Mouse (Mus musculus) brown adipose tissue, adult 24 weeks (tissue): ENCODE data around the gene Icam5. TPM values are rescaled to one million over a fixed set of nuclear protein-coding genes. Genes with fewer than 3 reads are reported as not detected.
A peak's percentile ranks its signal among the peaks of the same experiment; 100 is the strongest.
"Not testable (repeated sequence)": the region's sequence is repeated elsewhere in the genome, so short reads cannot be mapped to it uniquely, and the experiment has no call there.

ENCODE experiments used
- H3K27ac ChIP-seq: fragments of 200-500 bp; replicated peaks from 2 replicates; pipeline ENCODE4 v1.5.1; 2012; ENCODE audit warnings: low read depth, mild to moderate bottlenecking, low read length
- H3K4me1 ChIP-seq: fragments of 200-500 bp; 2 replicates; pipeline ENCODE4 v1.6.1; 2012; ENCODE audit warnings: low read length, mixed read lengths; ENCODE audit not compliant: control insufficient read depth, insufficient read depth, insufficient read length
- H3K4me3 ChIP-seq: fragments of 200-500 bp; 2 replicates; pipeline ENCODE4 v1.5.1; 2012; ENCODE audit warnings: low read depth, mild to moderate bottlenecking, low read length, moderate library complexity; ENCODE audit not compliant: insufficient read depth
- polyA plus RNA-seq: library from polyadenylated mRNA; stranded (reverse); fragments of >200 nt; gene quantifications from 2 replicates; pipeline ENCODE4 v1.2.4, GENCODE M21; 2012; ENCODE audit not compliant: missing spikeins, insufficient read depth, insufficient read length

The Icam5 gene
- not detected in 2 replicates for polyA plus RNA-seq

- 0 out of 2 replicates have a peak within 1 kb of the TSS, but pooled peaks have one; percentile 16 for H3K27ac ChIP-seq
- H3K4me1 ChIP-seq: peaks cover 9% of the 10 kb centered on the region
- H3K4me3 ChIP-seq: peak within 1 kb of the TSS; percentile 55
These were observed at the start of gene Icam5 for GRCm38 (mm10) chr9:21031896-21032351. TSS of gene Icam5 (plus strand) at chr9:21032073.

GRCm38 (mm10) chr9:20982171-20982570 is 49.7 kb upstream of the Icam5 start:
- H3K27ac ChIP-seq: no peak overlapping the region
- H3K4me3 ChIP-seq: no peak overlapping the region
- peaks cover 10% of the 10 kb centered on the region; the same call in 1 of the 2 replicates for H3K4me1 ChIP-seq

GRCm38 (mm10) chr9:20983169-20983568 is 48.7 kb upstream of the Icam5 start:
- peaks cover 8% of the 10 kb centered on the region; the same call in 1 of the 2 replicates for H3K4me1 ChIP-seq

GRCm38 (mm10) chr9:20986952-20987686 is 44.8 kb upstream of the Icam5 start:
- no peak overlapping the region for H3K4me3 ChIP-seq
- no peaks in the 10 kb centered on the region for H3K4me1 ChIP-seq
- H3K27ac ChIP-seq: no peak overlapping the region

More at GRCm38 (mm10) chr9:20983169-20983568, 48.7 kb upstream of the Icam5 start:
- Histone ChIP-seq H3K4me3 (no peak overlapping the region), H3K27ac (no peak overlapping the region)

GRCm38 (mm10) chr9:20987953-20988352 is 43.9 kb upstream of the Icam5 start:
- no peak overlapping the region for H3K27ac ChIP-seq

GRCm38 (mm10) chr9:20990861-20991260 is 41.0 kb upstream of the Icam5 start:
- H3K4me3 ChIP-seq: no peak overlapping the region

More at GRCm38 (mm10) chr9:20987953-20988352, 43.9 kb upstream of the Icam5 start:
- Histone ChIP-seq H3K4me1 (no peaks in the 10 kb centered on the region), H3K4me3 (no peak overlapping the region)

GRCm38 (mm10) chr9:20991587-20991986 is 40.3 kb upstream of the Icam5 start:
- no peaks in the 10 kb centered on the region for H3K4me1 ChIP-seq
- H3K4me3 ChIP-seq: no peak overlapping the region
- H3K27ac ChIP-seq: no peak overlapping the region

More at GRCm38 (mm10) chr9:20990861-20991260, 41.0 kb upstream of the Icam5 start:
- H3K4me1 ChIP-seq: no peaks in the 10 kb centered on the region
- H3K27ac ChIP-seq: no peak overlapping the region

- H3K4me3 ChIP-seq: no peak overlapping the region
- H3K27ac ChIP-seq: no peak overlapping the region
- H3K4me1 ChIP-seq: no peaks in the 10 kb centered on the region
These were observed 38.5 kb upstream of the Icam5 start for GRCm38 (mm10) chr9:20993165-20993898.

- Histone ChIP-seq H3K4me1 (no peaks in the 10 kb centered on the region), H3K4me3 (no peak overlapping the region), H3K27ac (no peak overlapping the region)
These were observed 36.8 kb upstream of the Icam5 start for GRCm38 (mm10) chr9:20995069-20995468.

- H3K4me3 ChIP-seq: no peak overlapping the region
- H3K27ac ChIP-seq: no peak overlapping the region
- H3K4me1 ChIP-seq: no peaks in the 10 kb centered on the region
These were observed 34.8 kb upstream of the Icam5 start for GRCm38 (mm10) chr9:20997065-20997464.

- H3K4me1 ChIP-seq, H3K27ac ChIP-seq, H3K4me3 ChIP-seq: not testable (repeated sequence)
These were observed 33.5 kb upstream of the Icam5 start for GRCm38 (mm10) chr9:20998337-20998736.

GRCm38 (mm10) chr9:21000811-21001210 is 31.1 kb upstream of the Icam5 start:
- H3K27ac ChIP-seq: no peak overlapping the region
- no peaks in the 10 kb centered on the region for H3K4me1 ChIP-seq
- no peak overlapping the region for H3K4me3 ChIP-seq

- Histone ChIP-seq H3K4me1 (no peaks in the 10 kb centered on the region), H3K27ac (no peak overlapping the region), H3K4me3 (no peak overlapping the region)
These were observed 30.1 kb upstream of the Icam5 start for GRCm38 (mm10) chr9:21001651-21002200.

GRCm38 (mm10) chr9:21002270-21002626 is 29.6 kb upstream of the Icam5 start:
- no peaks in the 10 kb centered on the region for H3K4me1 ChIP-seq

More at GRCm38 (mm10) chr9:21002270-21002626, 29.6 kb upstream of the Icam5 start:
- H3K27ac ChIP-seq: no peak overlapping the region
- peak overlapping the region; percentile 84 for H3K4me3 ChIP-seq
